Mouse (Mus musculus): ENCODE measurements around the gene Dnm3. TPM values are rescaled to one million over a fixed set of nuclear protein-coding genes. Genes with fewer than 3 reads are reported as not detected.

Gene Dnm3
- polyA plus RNA-seq, 1 experiment from 2014 or later = 47.8 TPM

- H3K36me3 ChIP-seq = 0 out of 2 replicates have a peak, but pooled peaks cover 3% of the 10 kb centered on the region
- no peaks in the 10 kb centered on the region for H3K27me3 ChIP-seq
- H3K4me3 ChIP-seq = no peak overlapping the region
- H3K27ac ChIP-seq = no peak overlapping the region
- no peaks in the 10 kb centered on the region for H3K9me3 ChIP-seq
- no peak overlapping the region for H3K9ac ChIP-seq
- ATAC-seq (ENCODE audit: low FRiP score) = no peak
- WGBS = 90% methylated on average over 11 of the region's 11 CpGs
- no peak overlapping the region for H3K4me2 ChIP-seq
- no peaks in the 10 kb centered on the region for H3K4me1 ChIP-seq (replicated peaks)
Measured at GRCm38 (mm10) chr1:162274674-162275248, 203.1 kb downstream of the Dnm3 start.

- Histone ChIP-seq H3K27me3 (no peaks in the 10 kb centered on the region), H3K4me1 (replicated peaks) (peaks cover 13% of the 10 kb centered on the region), H3K9me3 (no peaks in the 10 kb centered on the region), H3K9ac (no peak overlapping the region), H3K4me3 (no peak overlapping the region), H3K27ac (no peak overlapping the region), H3K36me3 (peaks cover 9% of the 10 kb centered on the region; the same call in 1 of the 2 replicates), H3K4me2 (no peak overlapping the region)
- 89% methylated on average over 6 of the region's 6 CpGs for WGBS
- ATAC-seq (ENCODE audit: low FRiP score) = no peak
Measured at GRCm38 (mm10) chr1:162256912-162257607, 220.8 kb downstream of the Dnm3 start.

GRCm38 (mm10) chr1:162254944-162255343 lies 222.9 kb downstream of the Dnm3 start:
- WGBS = 23% methylated on average over 5 of the region's 5 CpGs
- Histone ChIP-seq H3K36me3 (peaks cover under 1% of the 10 kb centered on the region; the same call in 1 of the 2 replicates), H3K4me1 (replicated peaks) (peaks cover 13% of the 10 kb centered on the region), H3K27ac (0 out of 2 replicates have a peak overlapping the region, but pooled peaks have one; percentile 23), H3K4me2 (no peak overlapping the region), H3K4me3 (no peak overlapping the region), H3K27me3 (no peaks in the 10 kb centered on the region), H3K9ac (no peak overlapping the region), H3K9me3 (no peaks in the 10 kb centered on the region)
- ATAC-seq (ENCODE audit: low FRiP score) = peak; percentile 85

GRCm38 (mm10) chr1:162253971-162254641 lies 223.7 kb downstream of the Dnm3 start:
- no peak overlapping the region for H3K4me2 ChIP-seq
- peak overlapping the region; percentile 2; the same call in 1 of the 2 replicates for H3K27ac ChIP-seq
- H3K36me3 ChIP-seq = no peaks in the 10 kb centered on the region; the same call in 1 of the 2 replicates
- 82% methylated on average over 8 of the region's 8 CpGs for WGBS
- peaks cover 13% of the 10 kb centered on the region for H3K4me1 ChIP-seq (replicated peaks)
- no peak overlapping the region for H3K9ac ChIP-seq
- no peak for ATAC-seq (ENCODE audit: low FRiP score)
- no peaks in the 10 kb centered on the region for H3K9me3 ChIP-seq
- H3K27me3 ChIP-seq = no peaks in the 10 kb centered on the region
- H3K4me3 ChIP-seq = no peak overlapping the region

- Histone ChIP-seq H3K4me2 (no peak overlapping the region), H3K36me3 (no peaks in the 10 kb centered on the region; the same call in 1 of the 2 replicates), H3K4me3 (no peak overlapping the region), H3K9me3 (no peaks in the 10 kb centered on the region), H3K27ac (no peak overlapping the region), H3K4me1 (replicated peaks) (peaks cover 13% of the 10 kb centered on the region), H3K9ac (no peak overlapping the region), H3K27me3 (no peaks in the 10 kb centered on the region)
- ATAC-seq (ENCODE audit: low FRiP score) = no peak
- WGBS = 71% methylated on average over 2 of the region's 2 CpGs
Measured at GRCm38 (mm10) chr1:162252869-162253268, 225.0 kb downstream of the Dnm3 start.

- Histone ChIP-seq H3K4me2 (no peak overlapping the region), H3K9me3 (no peaks in the 10 kb centered on the region), H3K27ac (no peak overlapping the region), H3K4me1 (replicated peaks) (no peaks in the 10 kb centered on the region), H3K36me3 (no peaks in the 10 kb centered on the region; the same call in 1 of the 2 replicates), H3K9ac (no peak overlapping the region), H3K27me3 (no peaks in the 10 kb centered on the region), H3K4me3 (no peak overlapping the region)
- WGBS = 92% methylated on average over 5 of the region's 5 CpGs
- ATAC-seq (ENCODE audit: low FRiP score) = no peak
Measured at GRCm38 (mm10) chr1:162247216-162247615, 230.6 kb downstream of the Dnm3 start.

GRCm38 (mm10) chr1:162243651-162243990 lies 234.2 kb downstream of the Dnm3 start:
- no peak overlapping the region for H3K4me3 ChIP-seq

GRCm38 (mm10) chr1:162242980-162243650 lies 234.7 kb downstream of the Dnm3 start:
- 83% methylated on average over 7 of the region's 7 CpGs for WGBS
- no peak for ATAC-seq (ENCODE audit: low FRiP score)
- no peak overlapping the region for H3K27ac ChIP-seq
- no peak overlapping the region for H3K4me2 ChIP-seq
- H3K27me3 ChIP-seq = no peaks in the 10 kb centered on the region
- no peak overlapping the region for H3K4me3 ChIP-seq
- H3K36me3 ChIP-seq = no peaks in the 10 kb centered on the region
- no peaks in the 10 kb centered on the region for H3K4me1 ChIP-seq (replicated peaks)
- no peaks in the 10 kb centered on the region for H3K9me3 ChIP-seq
- no peak overlapping the region for H3K9ac ChIP-seq

More at GRCm38 (mm10) chr1:162243651-162243990, 234.2 kb downstream of the Dnm3 start:
- Histone ChIP-seq H3K9me3 (no peaks in the 10 kb centered on the region), H3K4me2 (no peak overlapping the region), H3K36me3 (no peaks in the 10 kb centered on the region), H3K9ac (no peak overlapping the region), H3K27me3 (no peaks in the 10 kb centered on the region), H3K4me1 (replicated peaks) (no peaks in the 10 kb centered on the region), H3K27ac (no peak overlapping the region)
- no peak for ATAC-seq (ENCODE audit: low FRiP score)
- WGBS = 53% methylated on average over 2 of the region's 2 CpGs

- no peak overlapping the region for H3K27ac ChIP-seq
- H3K9ac ChIP-seq = no peak overlapping the region
- no peaks in the 10 kb centered on the region for H3K9me3 ChIP-seq
- 94% methylated on average over 4 of the region's 4 CpGs for WGBS
- H3K4me1 ChIP-seq (replicated peaks) = no peaks in the 10 kb centered on the region
- H3K36me3 ChIP-seq = no peaks in the 10 kb centered on the region
- no peak for ATAC-seq (ENCODE audit: low FRiP score)
- no peak overlapping the region for H3K4me2 ChIP-seq
- H3K4me3 ChIP-seq = no peak overlapping the region
- H3K27me3 ChIP-seq = no peaks in the 10 kb centered on the region
Measured at GRCm38 (mm10) chr1:162240720-162241119, 237.1 kb downstream of the Dnm3 start.

GRCm38 (mm10) chr1:162238646-162239045 lies 239.2 kb downstream of the Dnm3 start:
- Histone ChIP-seq H3K4me1 (replicated peaks) (no peaks in the 10 kb centered on the region), H3K4me3 (no peak overlapping the region), H3K27me3 (no peaks in the 10 kb centered on the region), H3K36me3 (no peaks in the 10 kb centered on the region), H3K27ac (no peak overlapping the region), H3K9ac (no peak overlapping the region), H3K9me3 (no peaks in the 10 kb centered on the region), H3K4me2 (no peak overlapping the region)
- ATAC-seq (ENCODE audit: low FRiP score) = no peak
- WGBS = 83% methylated on average over 3 of the region's 3 CpGs

GRCm38 (mm10) chr1:162236624-162237159 lies 241.1 kb downstream of the Dnm3 start:
- Histone ChIP-seq H3K27ac (no peak overlapping the region), H3K36me3 (no peaks in the 10 kb centered on the region), H3K4me1 (replicated peaks) (no peaks in the 10 kb centered on the region), H3K9ac (no peak overlapping the region), H3K27me3 (0 out of 2 replicates have a peak, but pooled peaks cover 2% of the 10 kb centered on the region), H3K4me2 (no peak overlapping the region), H3K4me3 (no peak overlapping the region), H3K9me3 (no peaks in the 10 kb centered on the region)
- no peak for ATAC-seq (ENCODE audit: low FRiP score)
- WGBS = 92% methylated on average over 7 of the region's 7 CpGs

- no peak overlapping the region for H3K27ac ChIP-seq
- ATAC-seq (ENCODE audit: low FRiP score) = no peak
- 72% methylated on average over 7 of the region's 7 CpGs for WGBS
Measured at GRCm38 (mm10) chr1:162225621-162226147, 252.2 kb downstream of the Dnm3 start.

More at GRCm38 (mm10) chr1:162225621-162226147, 252.2 kb downstream of the Dnm3 start:
- no peak overlapping the region for H3K4me2 ChIP-seq
- H3K4me3 ChIP-seq = no peak overlapping the region
- no peaks in the 10 kb centered on the region for H3K9me3 ChIP-seq
- no peaks in the 10 kb centered on the region for H3K36me3 ChIP-seq
- H3K4me1 ChIP-seq (replicated peaks) = no peaks in the 10 kb centered on the region
- no peaks in the 10 kb centered on the region for H3K27me3 ChIP-seq
- H3K9ac ChIP-seq = no peak overlapping the region
